ENCODE assay signal across 7 mouse cellular contexts in the genomic region with DNA sequence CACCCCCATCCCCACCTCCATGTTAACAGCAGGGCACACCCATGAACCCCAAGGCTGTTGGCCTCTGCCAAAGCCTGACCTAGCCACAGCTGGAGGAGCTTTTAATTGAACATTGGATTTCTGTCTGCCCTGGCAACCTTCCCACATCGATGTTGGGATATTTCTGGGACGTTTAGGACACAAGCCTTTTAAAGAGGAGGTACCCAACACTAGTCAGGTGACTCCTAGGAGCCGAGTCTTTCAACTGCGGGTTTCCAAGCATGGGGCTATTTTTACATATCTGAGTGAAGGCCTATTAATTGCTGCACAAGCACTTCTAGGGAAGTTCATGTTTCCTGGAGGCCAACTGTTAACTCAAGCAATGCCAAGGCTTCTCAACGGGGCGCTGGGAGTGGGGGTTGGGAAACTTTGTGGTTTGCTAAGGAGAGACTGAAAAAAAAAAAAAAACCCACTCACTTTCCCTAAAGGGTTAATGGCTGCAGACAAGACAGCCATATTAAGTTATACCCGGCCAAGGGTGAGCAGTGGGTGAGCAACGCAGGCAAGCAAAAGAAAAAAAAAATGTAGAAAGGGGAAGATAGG.
DNase-seq lines count a peak whose midpoint lies in the region; ATAC-seq and TF ChIP-seq lines count a peak whose summit lies in the region.

No protein-coding gene starts in this region.

- peak; percentile 73 for ATAC-seq in heart, embryonic 16.5 days (replicated peaks; ENCODE audit: extremely low read depth, insufficient read depth, low FRiP score)
- peak; percentile 45; the same call in 1 of the 2 replicates for ATAC-seq in limb, embryonic 15.5 days (ENCODE audit: insufficient number of reproducible peaks, low FRiP score, low TSS enrichment, low read depth)
- ATAC-seq in frontal cortex, adult (ENCODE audit: low TSS enrichment): no peak

- TF ChIP-seq POLR2A in MEL (IDR thresholded peaks at IDR 0.05; ENCODE audit: control insufficient read depth in 1 of 2, insufficient read depth in 1 of 2, low read depth in 1 of 2, low read length in 2 of 2, poor library complexity in 1 of 2): no peak

- WGBS in heart, embryonic 16.5 days: 4% methylated on average over 8 of the region's 8 CpGs
- WGBS in limb, embryonic 15.5 days: 8% methylated on average over 8 of the region's 8 CpGs

- TF ChIP-seq CTCF in MEL (IDR thresholded peaks at IDR 0.05 in 2 of 3, conservative IDR thresholded peaks at IDR 0.05 in 1 of 3; ENCODE audit: control insufficient read depth in 1 of 3, insufficient read depth in 1 of 3, low read depth in 2 of 3, low read length in 3 of 3, poor library complexity in 1 of 3, severe bottlenecking in 1 of 3): no peak

- H3K4me2 ChIP-seq in heart, embryonic 16.5 days (ENCODE audit: low read depth, low read length): peak overlapping the region; percentile 1
- H3K4me2 ChIP-seq in limb, embryonic 15.5 days: peak overlapping the region; percentile 14; the same call in 1 of the 2 replicates

- TF ChIP-seq RAD21 in MEL (IDR thresholded peaks at IDR 0.05; ENCODE audit: low read depth, low read length): no peak

- no peaks in the 10 kb centered on the region for H3K79me2 ChIP-seq in MEL (ENCODE audit: control insufficient read depth, insufficient read depth, low read length, poor library complexity)

- H3K9ac ChIP-seq in MEL (ENCODE audit: control insufficient read depth, low read depth, low read length, poor library complexity, severe bottlenecking): peak overlapping the region; percentile 42
- peak overlapping the region; percentile 1; the same call in 1 of the 2 replicates for H3K9ac ChIP-seq in heart, embryonic 16.5 days (ENCODE audit: low read length)
- no peak overlapping the region for H3K9ac ChIP-seq in limb, embryonic 15.5 days

- no peaks in the 10 kb centered on the region for H3K27me3 ChIP-seq in MEL (ENCODE audit: control insufficient read depth in 1 of 2, insufficient read depth in 2 of 2, low read length in 2 of 2)
- no peaks in the 10 kb centered on the region for H3K27me3 ChIP-seq in heart, embryonic 16.5 days (ENCODE audit: control insufficient read depth, insufficient read depth, low read length)
- H3K27me3 ChIP-seq in limb, embryonic 15.5 days: no peaks in the 10 kb centered on the region

- H3K27ac ChIP-seq in MEL (ENCODE audit: control insufficient read depth, low read depth, low read length): peak overlapping the region; percentile 49
- H3K27ac ChIP-seq in heart, embryonic 16.5 days (ENCODE audit: low read length): peak overlapping the region; percentile 84
- peak overlapping the region; percentile 84 for H3K27ac ChIP-seq in limb, embryonic 15.5 days

- H3K9me3 ChIP-seq in MEL (replicated peaks; ENCODE audit: insufficient read depth, low read length): no peaks in the 10 kb centered on the region
- no peaks in the 10 kb centered on the region for H3K9me3 ChIP-seq in heart, embryonic 16.5 days (replicated peaks; ENCODE audit: control insufficient read depth, low read length)
- H3K9me3 ChIP-seq in limb, embryonic 15.5 days: no peaks in the 10 kb centered on the region

- DNase-seq in 416B (ENCODE audit: low read depth) (peak; percentile 89), MEL (ENCODE audit: low read depth, low spot score) (peak; percentile 61)
- DNase-seq in layer of hippocampus, adult 9-10 months (ENCODE audit: low spot score): no peak
- no peak for DNase-seq in left cerebral cortex, postnatal 36 days (ENCODE audit: low spot score in 2 of 2)

- peak overlapping the region in 1 of 2 experiments; percentile 23; a peak in 2 of 4 replicates for H3K4me3 ChIP-seq in MEL (ENCODE audit: control insufficient read depth in 1 of 2, insufficient read depth in 1 of 2, low read depth in 2 of 2, low read length in 2 of 2)
- H3K4me3 ChIP-seq in heart, embryonic 16.5 days (ENCODE audit: low read length): no peak overlapping the region
- no peak overlapping the region for H3K4me3 ChIP-seq in limb, embryonic 15.5 days

- peak in 1 of 2 experiments; percentile 11; a peak in 1 of 4 replicates for TF ChIP-seq EP300 in MEL (IDR thresholded peaks at IDR 0.05; ENCODE audit: low read depth in 1 of 2, low read length in 2 of 2)

- H3K4me1 ChIP-seq in MEL (ENCODE audit: control insufficient read depth in 1 of 2, insufficient read depth in 2 of 2, low read length in 2 of 2): peaks cover 10 to 28% of the 10 kb centered on the region in 2 experiments
- peaks cover 37% of the 10 kb centered on the region for H3K4me1 ChIP-seq in heart, embryonic 16.5 days (ENCODE audit: control insufficient read depth, insufficient read depth, low read length)
- peaks cover 56% of the 10 kb centered on the region for H3K4me1 ChIP-seq in limb, embryonic 15.5 days

- H3K36me3 ChIP-seq in MEL (ENCODE audit: control insufficient read depth in 1 of 2, insufficient read depth in 2 of 2, low read length in 2 of 2): peaks cover 0 to 16% of the 10 kb centered on the region in 2 experiments; a peak in 2 of 4 replicates
- no peaks in the 10 kb centered on the region for H3K36me3 ChIP-seq in heart, embryonic 16.5 days (ENCODE audit: control insufficient read depth, insufficient read depth)
- H3K36me3 ChIP-seq in limb, embryonic 15.5 days: no peaks in the 10 kb centered on the region

- intact Hi-C loops in left cerebral cortex, postnatal 36 days (cut with DNase I): no loop called here

TF ChIP-seq in MEL, 35 proteins besides CTCF, POLR2A, EP300 and RAD21:
- TF ChIP-seq MYC (IDR thresholded peaks at IDR 0.05; ENCODE audit: low read depth, low read length) (no peak; the same call in 1 of the 2 replicates), GABPA (IDR thresholded peaks at IDR 0.05; ENCODE audit: low read depth, low read length) (no peak), JUND (IDR thresholded peaks at IDR 0.05; ENCODE audit: low read depth, low read length) (no peak), HCFC1 (IDR thresholded peaks at IDR 0.05; ENCODE audit: low read depth, low read length) (peak; percentile 30; the same call in 1 of the 2 replicates), USF1 (IDR thresholded peaks at IDR 0.05; ENCODE audit: low read depth, low read length) (peak; percentile 30; the same call in 1 of the 2 replicates), ZNF384 (IDR thresholded peaks at IDR 0.05; ENCODE audit: low read depth, low read length) (peak; percentile 97), ETS1 (IDR thresholded peaks at IDR 0.05; ENCODE audit: low read depth, low read length) (peak; percentile 53; the same call in 1 of the 2 replicates)

Comparison
In these comparisons a context has a peak if more than half of its experiments do, and no peak if none do; other contexts are left out.
1. DNase-seq: peak in 416B (single experiment) and MEL (single experiment); none in layer of hippocampus, adult 9-10 months (single experiment) and left cerebral cortex, postnatal 36 days (0 of 2).
2. Peak in every context shown above with its lines, with median percentiles within 50 percentile points of each other: H3K27ac ChIP-seq.